Mouse (Mus musculus): ENCODE measurements around the gene Ppp2r2d.
A peak's percentile ranks its signal among the peaks of the same experiment; 100 is the strongest.

Ppp2r2d gene

GRCm38 (mm10) chr7:138863950-138864572 is 18.2 kb downstream of the Ppp2r2d start:
- DNase-seq (ENCODE audit: low spot score): no peak

- no peak for DNase-seq (ENCODE audit: low spot score)
Observed at GRCm38 (mm10) chr7:138864776-138865175, 18.9 kb downstream of the Ppp2r2d start.

- DNase-seq (ENCODE audit: low spot score): no peak
Observed at GRCm38 (mm10) chr7:138867286-138867685, 21.4 kb downstream of the Ppp2r2d start.

GRCm38 (mm10) chr7:138868316-138868715 is 22.4 kb downstream of the Ppp2r2d start:
- DNase-seq (ENCODE audit: low spot score): no peak

GRCm38 (mm10) chr7:138872956-138873355 is 27.1 kb downstream of the Ppp2r2d start:
- DNase-seq (ENCODE audit: low spot score): no peak

- DNase-seq (ENCODE audit: low spot score): no peak
Observed at GRCm38 (mm10) chr7:138875031-138875430, 29.2 kb downstream of the Ppp2r2d start.

- DNase-seq (ENCODE audit: low spot score): no peak
Observed at GRCm38 (mm10) chr7:138883724-138884123, 37.8 kb downstream of the Ppp2r2d start.

GRCm38 (mm10) chr7:138885365-138886289 is 39.7 kb downstream of the Ppp2r2d start:
- no peak for DNase-seq (ENCODE audit: low spot score)

- no peak for DNase-seq (ENCODE audit: low spot score)
Observed at GRCm38 (mm10) chr7:138898122-138898521, 52.2 kb downstream of the Ppp2r2d start.

GRCm38 (mm10) chr7:138898743-138899142 is 52.9 kb downstream of the Ppp2r2d start:
- no peak for DNase-seq (ENCODE audit: low spot score)

GRCm38 (mm10) chr7:138903886-138904435 is 58.1 kb downstream of the Ppp2r2d start:
- no peak for DNase-seq (ENCODE audit: low spot score)

- DNase-seq (ENCODE audit: low spot score): no peak
Observed at GRCm38 (mm10) chr7:138906441-138906840, 60.6 kb downstream of the Ppp2r2d start.

- no peak for DNase-seq (ENCODE audit: low spot score)
Observed at GRCm38 (mm10) chr7:138907043-138907442, 61.2 kb downstream of the Ppp2r2d start.

- no peak for DNase-seq (ENCODE audit: low spot score)
Observed at GRCm38 (mm10) chr7:138907976-138908375, 62.1 kb downstream of the Ppp2r2d start.

GRCm38 (mm10) chr7:138908768-138909276 is 62.9 kb downstream of the Ppp2r2d start:
- DNase-seq (ENCODE audit: low spot score): no peak

GRCm38 (mm10) chr7:138909277-138910192 is 63.7 kb downstream of the Ppp2r2d start, which contains the start of gene Bnip3:
Bnip3 (minus strand) TSS chr7:138909519.
- DNase-seq (ENCODE audit: low spot score): peak; percentile 75

- no peak for DNase-seq (ENCODE audit: low spot score)
Observed at GRCm38 (mm10) chr7:138910193-138910562, 64.3 kb downstream of the Ppp2r2d start.

- no peak for DNase-seq (ENCODE audit: low spot score)
Observed at GRCm38 (mm10) chr7:138913616-138914015, 67.7 kb downstream of the Ppp2r2d start.

- DNase-seq (ENCODE audit: low spot score): peak; percentile 48
Observed at GRCm38 (mm10) chr7:138919156-138919944, 73.5 kb downstream of the Ppp2r2d start.

GRCm38 (mm10) chr7:138921611-138922010 is 75.7 kb downstream of the Ppp2r2d start:
- no peak for DNase-seq (ENCODE audit: low spot score)

All from ovary, postnatal 14 days (tissue).